Comparison of ENCODE assay signal across 8 mouse cellular contexts in genomic region chr5:125475601-125476285, GRCm38 (mm10). TPM values are rescaled to one million over a fixed set of nuclear protein-coding genes. Genes with fewer than 3 reads are reported as not detected.
DNase-seq lines count a peak whose midpoint lies in the region; ATAC-seq lines count a peak whose summit lies in the region.

Gene Aacs, plus strand, starts transcription at chr5:125475814.

- peak; percentile 97 for DNase-seq in adipocyte (ENCODE audit: low spot score)
- peak; percentile 98 for DNase-seq in embryo, embryonic 10 days (ENCODE audit: low spot score)
- DNase-seq in gastrocnemius, postnatal 10 days, result peak; percentile 97
- DNase-seq in induced T-regulatory cell, adult 2 months (ENCODE audit: low read depth), result peak; percentile 98
- peak; percentile 88 to 98 for DNase-seq in left cerebral cortex, adult 9 months (ENCODE audit: low spot score in 2 of 2)
- DNase-seq in right cerebral cortex, postnatal 14 days, result peak; percentile 98
- peak; percentile 99 for DNase-seq in urinary bladder, postnatal 36 days (ENCODE audit: low spot score in 2 of 2)

- peak; percentile 96 for ATAC-seq in megakaryocyte progenitor cell, adult 5-6 weeks (replicated peaks; ENCODE audit: poor library complexity)

RNA-seq across cellular contexts. Expression of gene Aacs, which starts in this region (rescaled TPM):
- total RNA-seq in gastrocnemius, postnatal 10 days (2021), result 1 to 10 TPM; 5.1 to 6.6 TPM
- total RNA-seq in megakaryocyte progenitor cell, adult 5-6 weeks (2015), result 3.8 and 6.0 TPM in 2 replicates
- total RNA-seq in megakaryocyte progenitor cell, adult 5-6 weeks (2017), result 10.4 and 12.7 TPM in 2 replicates

Comparison
In these comparisons a context has a peak if more than half of its experiments do, and no peak if none do; other contexts are left out.
1. Peak in every context shown above with its lines: DNase-seq and ATAC-seq.